Mouse (Mus musculus): ENCODE measurements around the gene Hist1h3g. TPM values are rescaled to one million over a fixed set of nuclear protein-coding genes. Genes with fewer than 3 reads are reported as not detected.
A peak's percentile ranks its signal among the peaks of the same experiment; 100 is the strongest.

The Hist1h3g gene
- polyA plus RNA-seq, 1 experiment = 0.92 TPM

DNA sequence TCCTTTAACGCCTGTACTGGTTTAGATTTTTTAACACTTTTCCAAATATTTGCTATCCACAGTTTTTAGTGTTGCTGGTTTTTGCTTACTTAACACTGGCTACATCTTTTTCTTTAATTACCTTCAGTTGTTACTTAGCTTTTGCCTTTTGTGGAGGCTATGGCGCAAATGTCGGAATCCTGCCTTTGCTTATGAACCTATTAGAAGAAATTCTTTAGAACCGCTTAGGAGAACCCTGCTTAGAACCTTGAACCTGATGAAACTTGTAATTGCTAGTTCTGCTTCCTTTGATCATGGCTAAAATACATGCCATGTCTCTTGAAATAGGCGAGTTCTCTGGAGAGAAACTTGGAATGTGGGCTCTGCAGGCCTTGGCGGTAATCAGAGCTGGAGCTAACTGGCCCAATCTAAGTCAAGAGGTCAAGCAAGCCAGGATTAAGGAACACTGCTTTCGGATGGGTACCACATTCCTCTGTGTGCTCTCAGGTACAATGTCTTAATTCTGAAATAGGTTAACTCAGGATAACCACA, 41.2 kb downstream of the Hist1h3g start:
- H3K27ac ChIP-seq (ENCODE audit: insufficient read depth, low read length) = no peak overlapping the region
- H3K4me3 ChIP-seq (ENCODE audit: insufficient read depth, low read length) = peak overlapping the region; percentile 58; the same call in 1 of the 2 replicates
- TF ChIP-seq CTCF (IDR thresholded peaks at IDR 0.05; ENCODE audit: extremely low read depth, insufficient read depth, low read length) (no peak), POLR2A (IDR thresholded peaks at IDR 0.05; ENCODE audit: extremely low read depth, insufficient read depth, low read length) (no peak)

GRCm38 (mm10) chr13:23576906-23577639, 41.9 kb downstream of the Hist1h3g start:
- H3K4me3 ChIP-seq (ENCODE audit: insufficient read depth, low read length) = no peak overlapping the region
- H3K4me1 ChIP-seq (ENCODE audit: control insufficient read depth, insufficient read depth, low read length) = peaks cover 2% of the 10 kb centered on the region; the same call in 1 of the 2 replicates
- H3K27ac ChIP-seq (ENCODE audit: insufficient read depth, low read length) = no peak overlapping the region
- TF ChIP-seq CTCF (IDR thresholded peaks at IDR 0.05; ENCODE audit: extremely low read depth, insufficient read depth, low read length) (no peak), POLR2A (IDR thresholded peaks at IDR 0.05; ENCODE audit: extremely low read depth, insufficient read depth, low read length) (no peak)

More for the DNA sequence above, 41.2 kb downstream of the Hist1h3g start:
- peaks cover 2% of the 10 kb centered on the region; the same call in 1 of the 2 replicates for H3K4me1 ChIP-seq (ENCODE audit: control insufficient read depth, insufficient read depth, low read length)

- H3K4me1 ChIP-seq (ENCODE audit: control insufficient read depth, insufficient read depth, low read length) = peaks cover 2% of the 10 kb centered on the region; the same call in 1 of the 2 replicates
- H3K27ac ChIP-seq (ENCODE audit: insufficient read depth, low read length) = no peak overlapping the region
- H3K4me3 ChIP-seq (ENCODE audit: insufficient read depth, low read length) = no peak overlapping the region
- TF ChIP-seq CTCF (IDR thresholded peaks at IDR 0.05; ENCODE audit: extremely low read depth, insufficient read depth, low read length) = no peak
- no peak for TF ChIP-seq POLR2A (IDR thresholded peaks at IDR 0.05; ENCODE audit: extremely low read depth, insufficient read depth, low read length)
Observed at GRCm38 (mm10) chr13:23577835-23578234, 42.6 kb downstream of the Hist1h3g start.

DNA sequence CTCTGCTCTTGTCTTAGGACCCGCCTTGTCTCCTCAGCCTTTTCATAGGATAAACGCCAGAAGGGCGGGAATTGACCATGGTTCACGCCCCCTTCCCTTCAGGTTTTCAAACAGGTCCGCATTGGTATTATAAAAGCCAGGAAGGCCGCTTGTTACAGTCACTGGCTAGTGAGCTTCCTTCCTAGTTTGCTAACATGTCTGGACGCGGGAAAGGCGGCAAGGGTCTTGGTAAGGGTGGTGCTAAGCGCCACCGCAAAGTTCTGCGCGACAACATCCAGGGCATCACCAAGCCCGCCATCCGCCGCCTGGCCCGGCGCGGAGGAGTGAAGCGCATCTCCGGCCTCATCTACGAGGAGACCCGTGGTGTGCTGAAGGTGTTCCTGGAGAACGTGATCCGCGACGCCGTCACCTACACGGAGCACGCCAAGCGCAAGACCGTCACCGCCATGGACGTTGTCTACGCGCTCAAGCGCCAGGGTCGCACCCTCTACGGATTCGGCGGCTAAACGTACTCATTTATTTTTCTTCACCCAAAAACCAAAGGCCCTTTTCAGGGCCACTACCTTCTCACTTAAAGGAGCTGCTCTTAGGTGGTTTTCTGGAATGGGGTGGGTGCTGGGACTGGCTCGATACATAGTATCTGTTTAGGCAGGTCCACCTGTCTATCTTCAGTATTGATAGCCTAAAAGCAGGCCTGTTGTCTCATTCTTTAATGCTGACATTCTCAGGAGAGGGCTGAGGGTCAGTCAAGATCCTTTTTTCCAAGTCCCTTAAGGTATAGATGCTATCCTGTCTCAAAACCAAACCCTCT, 46.4 kb downstream of the Hist1h3g start, which contains the start of gene Hist1h4d:
TSS of gene Hist1h4d (plus strand) at position 191 of the 811 bp plus-strand sequence.
- Histone ChIP-seq H3K27ac (ENCODE audit: insufficient read depth, low read length) (0 out of 2 replicates have a peak within 1 kb of the TSS, but pooled peaks have one; percentile 9), H3K4me3 (ENCODE audit: insufficient read depth, low read length) (peak within 1 kb of the TSS; percentile 50), H3K4me1 (ENCODE audit: control insufficient read depth, insufficient read depth, low read length) (no peaks in the 10 kb centered on the region; the same call in 1 of the 2 replicates)
- TF ChIP-seq POLR2A (IDR thresholded peaks at IDR 0.05; ENCODE audit: extremely low read depth, insufficient read depth, low read length) = peak; percentile 100
- no peak for TF ChIP-seq CTCF (IDR thresholded peaks at IDR 0.05; ENCODE audit: extremely low read depth, insufficient read depth, low read length)

DNA sequence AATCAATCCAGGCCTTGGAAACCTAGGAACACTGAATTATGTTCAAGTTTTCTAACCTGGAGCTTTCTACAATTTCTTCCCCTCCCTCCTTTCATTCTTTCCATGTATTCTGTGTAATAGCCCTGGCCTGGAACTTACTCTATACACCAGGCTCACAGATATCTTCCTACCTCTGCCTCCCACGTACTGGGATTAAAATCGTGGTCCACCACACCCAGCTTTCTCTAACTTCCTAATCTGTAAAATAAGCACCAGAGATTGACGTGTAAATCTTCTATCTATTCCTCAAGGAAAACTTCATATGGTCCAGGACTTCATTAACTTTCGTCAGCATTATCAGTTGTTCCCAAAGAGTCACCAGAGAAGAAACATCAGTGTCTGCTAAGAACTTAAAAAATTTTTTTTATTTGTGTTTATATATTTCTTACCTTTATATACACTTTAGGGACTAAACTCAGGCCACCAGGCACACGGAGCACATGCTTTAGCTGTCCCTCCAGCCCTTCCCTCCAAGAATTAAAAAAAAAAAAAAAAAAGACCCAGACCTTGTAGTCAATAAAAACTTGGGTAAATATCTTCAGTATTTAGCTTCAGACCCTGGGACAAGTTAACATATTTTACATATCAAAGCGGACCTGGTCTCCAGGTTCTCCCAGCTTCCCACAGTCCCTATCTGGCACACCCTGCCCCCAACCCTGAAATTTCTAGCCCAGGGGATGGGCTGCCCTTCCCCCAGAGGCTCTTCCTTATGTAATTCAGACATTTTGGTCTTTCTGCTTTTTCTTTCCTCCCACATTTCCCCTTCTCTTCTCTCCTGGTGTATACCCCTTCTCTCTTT, 47.2 kb downstream of the Hist1h3g start:
- no peak for TF ChIP-seq CTCF (IDR thresholded peaks at IDR 0.05; ENCODE audit: extremely low read depth, insufficient read depth, low read length)
- no peak for TF ChIP-seq POLR2A (IDR thresholded peaks at IDR 0.05; ENCODE audit: extremely low read depth, insufficient read depth, low read length)
- Histone ChIP-seq H3K27ac (ENCODE audit: insufficient read depth, low read length) (0 out of 2 replicates have a peak overlapping the region, but pooled peaks have one; percentile 9), H3K4me3 (ENCODE audit: insufficient read depth, low read length) (peak overlapping the region; percentile 50; the same call in 1 of the 2 replicates), H3K4me1 (ENCODE audit: control insufficient read depth, insufficient read depth, low read length) (no peaks in the 10 kb centered on the region; the same call in 1 of the 2 replicates)

DNA sequence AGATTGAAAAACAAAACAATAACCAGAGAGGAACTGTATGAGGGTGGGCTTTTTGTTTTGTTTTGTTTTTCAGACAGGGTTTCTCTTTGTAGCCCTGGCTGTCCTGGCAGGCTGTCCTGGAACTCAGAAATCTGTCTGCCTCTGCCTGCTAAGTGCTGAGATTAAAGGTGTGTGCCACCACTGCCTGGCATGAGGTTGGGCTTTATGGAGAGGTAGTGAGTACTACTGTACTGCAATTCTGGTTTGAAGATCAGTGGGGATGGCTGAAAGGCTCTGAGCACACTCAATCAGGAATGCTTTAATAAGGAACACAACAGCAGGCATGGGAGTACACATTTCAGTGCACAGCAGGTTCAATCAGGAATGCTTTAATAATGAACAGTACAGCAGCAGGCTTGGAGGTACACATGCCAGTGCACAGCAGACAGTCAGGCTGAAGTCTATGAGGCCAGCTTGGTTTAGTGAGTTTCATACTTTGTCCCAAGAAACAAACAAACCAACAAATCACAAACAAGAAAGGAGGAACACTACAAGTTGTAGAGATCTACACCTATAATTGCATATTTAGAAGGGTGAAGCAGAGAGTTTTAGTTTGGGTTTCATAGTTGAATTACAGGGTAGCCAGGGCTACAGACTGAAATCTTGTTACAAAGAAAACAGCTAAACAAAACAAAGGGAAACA, 48.3 kb downstream of the Hist1h3g start:
- Histone ChIP-seq H3K4me3 (ENCODE audit: insufficient read depth, low read length) (no peak overlapping the region), H3K27ac (ENCODE audit: insufficient read depth, low read length) (no peak overlapping the region), H3K4me1 (ENCODE audit: control insufficient read depth, insufficient read depth, low read length) (no peaks in the 10 kb centered on the region; the same call in 1 of the 2 replicates)
- TF ChIP-seq CTCF (IDR thresholded peaks at IDR 0.05; ENCODE audit: extremely low read depth, insufficient read depth, low read length) (no peak), POLR2A (IDR thresholded peaks at IDR 0.05; ENCODE audit: extremely low read depth, insufficient read depth, low read length) (no peak)

DNA sequence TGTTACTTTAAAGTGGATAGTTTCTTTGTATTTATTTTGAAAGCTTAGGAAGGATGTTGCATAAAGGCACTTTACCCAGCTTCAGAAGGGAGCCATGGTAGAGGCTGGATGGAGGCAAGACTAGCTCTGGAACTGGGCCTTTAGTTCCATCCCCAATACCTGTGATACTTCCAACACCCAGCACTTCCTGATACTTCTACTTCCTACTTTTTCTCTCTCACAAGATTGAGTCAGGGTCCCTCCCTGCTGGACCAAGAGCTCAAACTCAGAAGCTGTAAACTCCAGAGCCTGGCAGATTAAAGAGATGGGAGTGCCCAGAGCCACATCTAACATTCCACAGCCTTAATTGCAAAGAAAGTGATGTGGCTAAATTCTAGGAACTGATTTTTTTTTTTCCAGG, 49.1 kb downstream of the Hist1h3g start:
- TF ChIP-seq CTCF (IDR thresholded peaks at IDR 0.05; ENCODE audit: extremely low read depth, insufficient read depth, low read length) (no peak), POLR2A (IDR thresholded peaks at IDR 0.05; ENCODE audit: extremely low read depth, insufficient read depth, low read length) (no peak)
- Histone ChIP-seq H3K4me3 (ENCODE audit: insufficient read depth, low read length) (peak overlapping the region; percentile 65; the same call in 1 of the 2 replicates), H3K27ac (ENCODE audit: insufficient read depth, low read length) (peak overlapping the region; percentile 67; the same call in 1 of the 2 replicates), H3K4me1 (ENCODE audit: control insufficient read depth, insufficient read depth, low read length) (no peaks in the 10 kb centered on the region; the same call in 1 of the 2 replicates)

DNA sequence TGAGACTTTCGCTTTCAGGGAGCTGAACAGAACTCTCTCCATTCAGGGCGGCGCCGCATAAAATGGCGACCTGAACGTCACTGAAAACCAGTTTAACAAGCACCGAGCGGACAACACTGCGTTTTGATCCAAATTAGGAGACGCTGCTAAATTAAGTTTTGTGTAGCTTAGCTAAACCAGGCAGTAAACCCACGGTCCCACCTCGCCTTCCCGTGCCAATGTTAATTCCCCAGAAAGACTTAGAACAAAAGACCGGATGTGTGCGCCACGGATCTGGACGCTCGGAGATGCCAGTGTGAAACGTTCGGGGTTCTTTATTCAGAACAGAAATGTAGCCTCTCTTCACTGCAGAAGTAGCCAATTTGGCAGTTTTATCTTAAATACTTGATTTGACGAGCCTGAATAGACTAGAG, 49.8 kb downstream of the Hist1h3g start:
- Histone ChIP-seq H3K27ac (ENCODE audit: insufficient read depth, low read length) (peak overlapping the region; percentile 80), H3K4me3 (ENCODE audit: insufficient read depth, low read length) (peak overlapping the region; percentile 65), H3K4me1 (ENCODE audit: control insufficient read depth, insufficient read depth, low read length) (no peaks in the 10 kb centered on the region; the same call in 1 of the 2 replicates)
- TF ChIP-seq CTCF (IDR thresholded peaks at IDR 0.05; ENCODE audit: extremely low read depth, insufficient read depth, low read length) (no peak), POLR2A (IDR thresholded peaks at IDR 0.05; ENCODE audit: extremely low read depth, insufficient read depth, low read length) (0 out of 2 replicates have a peak, but pooled peaks have one; percentile 22)

Other genes with a start within 250 kb of the Hist1h3g start
- 14.3 and 14.8 TPM in 2 replicates for gene Zfp322a, start 166.2 kb upstream of the Hist1h3g start, polyA plus RNA-seq (2012; rRNA removed)
- 7.8 and 8.3 TPM in 2 replicates for gene Abt1, start 111.6 kb upstream of the Hist1h3g start, polyA plus RNA-seq (2012; rRNA removed)
- gene Btn1a1, start 69.5 kb upstream of the Hist1h3g start, polyA plus RNA-seq (2012; rRNA removed) = 0.04 and 0.06 TPM in 2 replicates
- gene Btn2a2, start 46.6 kb upstream of the Hist1h3g start, polyA plus RNA-seq (2012; rRNA removed) = 0.69 and 0.95 TPM in 2 replicates
- gene Hist1h4h, start 4.4 kb upstream of the Hist1h3g start, polyA plus RNA-seq (2012; rRNA removed) = 20.7 and 34.8 TPM in 2 replicates
- 6.4 and 14.2 TPM in 2 replicates for gene Hist1h2af, start 1.5 kb upstream of the Hist1h3g start, polyA plus RNA-seq (2012; rRNA removed)
- 0.29 and 0.38 TPM in 2 replicates for gene Hist1h2bh, start 8.0 kb downstream of the Hist1h3g start, polyA plus RNA-seq (2012; rRNA removed)
- gene Hist1h3f, start 8.6 kb downstream of the Hist1h3g start, polyA plus RNA-seq (2012; rRNA removed) = 0.73 TPM in 1 of 2 replicates, not detected in the other
- 4.5 and 13.1 TPM in 2 replicates for gene Hist1h4f, start 16.2 kb downstream of the Hist1h3g start, polyA plus RNA-seq (2012; rRNA removed)
- 0.04 and 0.08 TPM in 2 replicates for gene Hist1h1d, start 17.8 kb downstream of the Hist1h3g start, polyA plus RNA-seq (2012; rRNA removed)
- 1.2 and 2.9 TPM in 2 replicates for gene Hist1h3e, start 26.9 kb downstream of the Hist1h3g start, polyA plus RNA-seq (2012; rRNA removed)
- 0.50 and 1.1 TPM in 2 replicates for gene Hist1h2ae, start 35.8 kb downstream of the Hist1h3g start, polyA plus RNA-seq (2012; rRNA removed)
- gene Hist1h2bg, start 36.0 kb downstream of the Hist1h3g start, polyA plus RNA-seq (2012; rRNA removed) = 7.8 and 11.4 TPM in 2 replicates
- gene Hist1h2bf, start 38.8 kb downstream of the Hist1h3g start, polyA plus RNA-seq (2012; rRNA removed) = 0.67 TPM in 1 of 2 replicates, not detected in the other
- 0.32 and 0.92 TPM in 2 replicates for gene Hist1h2ad, start 39.0 kb downstream of the Hist1h3g start, polyA plus RNA-seq (2012; rRNA removed)
- gene Hist1h3d, start 40.3 kb downstream of the Hist1h3g start, polyA plus RNA-seq (2012; rRNA removed) = 2.6 and 3.0 TPM in 2 replicates
- gene Hist1h4d, start 46.2 kb downstream of the Hist1h3g start, polyA plus RNA-seq (2012; rRNA removed) = 4.4 and 8.9 TPM in 2 replicates
- 4.2 and 4.6 TPM in 2 replicates for gene Hist1h2be, start 85.7 kb downstream of the Hist1h3g start, polyA plus RNA-seq (2012; rRNA removed)
- gene Hist1h1e, start 87.1 kb downstream of the Hist1h3g start, polyA plus RNA-seq (2012; rRNA removed) = 4.0 and 4.6 TPM in 2 replicates
- gene Hist1h2ac, start 148.5 kb downstream of the Hist1h3g start, polyA plus RNA-seq (2012; rRNA removed) = 1.2 and 1.5 TPM in 2 replicates
- gene Hist1h2bc, start 148.8 kb downstream of the Hist1h3g start, polyA plus RNA-seq (2012; rRNA removed) = 117 and 130 TPM in 2 replicates
- gene Hist1h1t, start 160.4 kb downstream of the Hist1h3g start, polyA plus RNA-seq (2012; rRNA removed) = not detected in 2 replicates
- gene Hist1h4c, start 163.0 kb downstream of the Hist1h3g start, polyA plus RNA-seq (2012; rRNA removed) = 4.1 and 9.6 TPM in 2 replicates
- gene Hfe, start 175.4 kb downstream of the Hist1h3g start, polyA plus RNA-seq (2012; rRNA removed) = 4.2 and 4.3 TPM in 2 replicates
- gene Hist1h1c, start 203.4 kb downstream of the Hist1h3g start, polyA plus RNA-seq (2012; rRNA removed) = 42.1 and 42.4 TPM in 2 replicates
- gene Hist1h3c, start 210.2 kb downstream of the Hist1h3g start, polyA plus RNA-seq (2012; rRNA removed) = 0.56 TPM in 1 of 2 replicates, not detected in the other
- gene Hist1h2bb, start 211.3 kb downstream of the Hist1h3g start, polyA plus RNA-seq (2012; rRNA removed) = 0.79 and 1.9 TPM in 2 replicates
- gene Hist1h2ab, start 215.7 kb downstream of the Hist1h3g start, polyA plus RNA-seq (2012; rRNA removed) = 1.6 and 1.9 TPM in 2 replicates
- gene Hist1h3b, start 216.8 kb downstream of the Hist1h3g start, polyA plus RNA-seq (2012; rRNA removed) = 0.57 and 0.77 TPM in 2 replicates
- gene Hist1h4b, start 221.6 kb downstream of the Hist1h3g start, polyA plus RNA-seq (2012; rRNA removed) = 3.7 and 8.3 TPM in 2 replicates
- 4.2 and 9.6 TPM in 2 replicates for gene Hist1h4a, start 225.8 kb downstream of the Hist1h3g start, polyA plus RNA-seq (2012; rRNA removed)
- gene Hist1h3a, start 227.0 kb downstream of the Hist1h3g start, polyA plus RNA-seq (2012; rRNA removed) = 0.57 and 1.4 TPM in 2 replicates
- 0.55 and 0.77 TPM in 2 replicates for gene Hist1h1a, start 228.2 kb downstream of the Hist1h3g start, polyA plus RNA-seq (2012; rRNA removed)
- gene Trim38, start 234.5 kb downstream of the Hist1h3g start, polyA plus RNA-seq (2012; rRNA removed) = 0.19 and 0.21 TPM in 2 replicates

Data from cortical plate, adult 2 months (tissue).